Mouse (Mus musculus) right cerebral cortex, postnatal 36 days (tissue): ENCODE measurements at regions not wholly inside any gene's neighbourhood (a gene's known extent, or its start where the extent isn't known, plus 50 kb on each side); places are given as distances from the start of the nearest gene placed in this dataset.

Source experiments
- DNase-seq, 2 experiments: peaks; one replicate each; pipeline ENCODE4 v3.0.0; 2022; ENCODE audit warnings: low spot score in 2 of 2, mixed read lengths in 1 of 2

DNA sequence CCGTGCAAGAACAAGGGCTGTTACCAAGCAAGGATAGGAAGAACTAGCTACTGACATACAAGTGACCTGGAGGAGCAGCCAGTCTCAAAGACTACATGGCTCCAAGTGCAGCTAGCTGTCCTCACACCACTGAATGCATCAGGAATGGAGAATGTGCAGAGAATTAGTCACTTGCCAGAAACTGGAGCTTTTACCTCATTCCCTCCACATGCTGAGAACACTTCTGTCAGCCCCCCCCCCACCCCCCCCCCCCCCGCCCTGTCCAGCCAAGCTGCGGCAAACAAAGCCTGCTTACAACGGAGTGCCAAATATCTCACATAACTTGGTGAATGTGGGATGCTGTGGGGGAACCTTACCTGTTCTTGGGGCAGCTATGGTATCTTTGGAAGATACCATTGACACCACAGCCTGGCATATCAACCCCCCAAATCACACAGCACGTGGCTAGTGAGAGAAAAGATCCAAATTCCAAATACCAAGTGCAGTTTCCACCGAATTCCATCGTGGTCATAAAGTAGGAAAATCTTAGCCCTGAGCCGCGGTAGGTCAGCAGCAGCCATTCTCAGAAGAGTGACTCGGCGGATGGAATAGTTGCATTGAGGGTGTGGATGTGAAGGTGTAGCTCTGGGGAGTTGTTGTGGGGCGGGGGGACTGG, 126.3 kb downstream of the Gadd45g start:
- DNase-seq: no peak

GRCm38 (mm10) chr13:51973461-51973860, 127.0 kb downstream of the Gadd45g start:
- peak in 1 of 2 experiments; percentile 28 for DNase-seq

DNA sequence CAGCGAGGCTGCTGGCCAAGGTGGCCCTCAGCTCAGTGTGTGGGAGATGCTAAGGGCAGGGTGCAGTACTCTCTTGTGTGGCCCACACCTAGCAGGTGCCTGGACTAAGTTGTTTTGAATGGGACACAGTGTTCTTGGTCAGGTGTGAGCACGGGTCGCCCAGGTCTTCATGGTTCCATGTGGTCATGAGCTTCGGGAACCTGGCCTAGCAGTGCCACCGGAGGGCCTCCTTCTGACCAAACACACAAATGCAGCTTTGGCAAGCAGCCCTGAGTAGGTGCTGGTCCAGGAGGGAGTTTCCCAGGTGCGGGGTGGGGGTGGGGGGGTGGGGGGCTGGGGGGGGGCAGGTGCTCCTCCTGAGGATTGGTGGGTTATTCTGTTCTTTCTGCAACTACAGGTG, 127.6 kb downstream of the Gadd45g start:
- DNase-seq: no peak

DNA sequence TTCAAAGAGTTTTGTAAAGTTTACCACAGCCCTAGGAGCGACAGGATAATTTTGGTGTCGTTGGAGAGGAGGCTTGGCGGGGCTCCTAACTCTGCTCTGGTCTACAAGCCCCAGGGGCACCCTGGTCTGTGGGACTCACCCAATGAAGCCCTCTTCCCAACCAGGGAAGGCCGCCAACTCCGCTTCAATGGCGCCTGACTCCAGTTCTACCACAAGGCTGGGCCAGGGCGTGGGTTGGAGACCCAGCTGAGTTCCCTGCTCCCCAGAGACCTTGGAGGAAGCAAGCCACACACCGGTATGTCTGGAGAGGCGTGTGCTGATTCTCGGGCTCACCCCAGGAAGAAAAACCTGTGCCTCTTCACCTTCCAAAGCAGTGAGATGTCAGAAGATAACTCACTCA, 128.9 kb downstream of the Gadd45g start:
- DNase-seq: no peak

GRCm38 (mm10) chr13:51975801-51976601, 129.5 kb downstream of the Gadd45g start:
- no peak for DNase-seq

DNA sequence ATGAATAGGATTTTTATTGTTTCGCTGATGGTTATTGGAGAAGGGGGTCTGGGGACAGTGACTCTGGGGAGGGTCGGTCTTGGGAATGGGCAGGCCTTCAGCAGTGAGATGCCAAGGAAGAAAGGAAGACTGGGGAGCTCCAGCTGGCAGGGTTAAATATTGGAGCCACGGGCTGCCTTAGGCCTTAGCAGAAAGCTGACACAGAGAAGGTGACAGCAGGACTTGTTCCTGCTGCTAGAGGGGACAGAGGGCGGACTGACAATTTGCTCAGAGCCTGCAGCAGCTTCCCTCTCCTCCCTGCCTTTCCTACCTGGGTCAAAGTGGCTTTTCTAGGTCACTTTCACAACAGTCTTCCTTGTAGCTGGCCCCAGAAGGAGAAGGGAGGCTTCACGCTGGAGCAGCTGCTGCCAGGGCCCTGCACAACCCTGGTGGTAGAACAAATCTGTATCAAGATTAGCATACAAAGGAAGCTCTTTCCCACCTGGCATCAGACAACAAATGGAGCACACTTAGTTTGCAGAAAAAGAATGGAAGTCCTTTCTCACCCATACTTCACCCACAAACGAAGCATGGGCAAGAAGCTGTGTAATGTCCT, 130.2 kb downstream of the Gadd45g start:
- DNase-seq: no peak

GRCm38 (mm10) chr13:51979301-51979977, 133.0 kb downstream of the Gadd45g start:
- DNase-seq: no peak

DNA sequence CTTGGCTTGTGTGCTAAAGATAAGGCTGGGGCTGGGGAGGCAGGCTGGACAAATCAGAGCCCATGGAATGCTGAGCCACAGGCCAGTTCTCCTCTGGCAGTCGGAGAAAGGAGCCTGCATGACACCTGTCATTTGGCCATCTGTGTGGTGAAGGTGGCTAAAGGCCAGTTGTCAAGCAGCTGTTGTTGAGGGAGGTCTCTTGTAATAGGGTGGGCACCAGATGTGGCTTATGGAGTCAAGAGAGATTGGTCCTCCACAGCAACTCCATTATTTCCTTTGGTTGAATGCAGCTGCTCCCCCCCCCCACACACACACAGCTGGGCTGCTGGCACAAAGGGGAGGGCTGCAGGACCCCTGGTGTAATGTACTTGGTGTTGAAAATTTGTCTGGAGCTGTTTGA, 133.9 kb downstream of the Gadd45g start:
- no peak for DNase-seq

DNA sequence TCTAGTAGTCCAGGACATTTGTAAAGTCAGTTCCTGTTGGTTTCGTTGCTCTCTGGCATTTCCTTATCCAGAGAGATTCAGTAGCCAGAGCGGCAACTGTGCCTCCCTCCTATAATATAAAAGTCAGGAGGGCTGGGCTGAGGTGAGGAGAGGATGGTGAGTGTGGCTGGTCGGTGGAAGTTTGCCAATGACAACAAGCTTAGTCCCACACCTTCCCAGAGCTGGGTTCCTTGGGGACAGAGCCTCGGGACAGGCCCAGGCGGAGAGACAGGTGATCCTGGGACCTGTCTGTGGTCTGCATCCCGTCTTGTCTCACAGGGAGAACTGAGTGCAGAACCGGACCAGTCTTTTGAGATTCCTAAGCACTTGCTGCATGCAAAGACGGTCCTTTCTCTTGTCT, 136.5 kb downstream of the Gadd45g start:
- DNase-seq: no peak

DNA sequence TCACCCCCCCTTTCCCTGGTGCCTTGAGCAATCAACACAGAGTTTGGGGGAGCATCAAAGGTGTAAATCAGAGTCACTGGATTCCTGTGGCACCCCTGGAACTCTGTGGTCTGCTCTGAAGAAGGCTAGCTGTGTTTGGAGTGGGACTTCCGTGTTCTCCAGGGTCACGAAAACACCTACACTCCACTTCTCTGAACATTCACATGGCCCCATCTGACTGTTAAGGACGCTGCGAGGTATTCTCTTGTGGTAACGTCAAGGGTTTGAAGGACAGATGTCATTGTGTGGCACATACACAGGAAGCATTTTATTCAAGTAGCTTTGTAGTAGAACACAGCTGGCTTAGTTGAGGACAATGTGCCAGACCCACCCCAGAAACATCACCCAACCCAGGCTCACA, 137.1 kb downstream of the Gadd45g start:
- DNase-seq: no peak

DNA sequence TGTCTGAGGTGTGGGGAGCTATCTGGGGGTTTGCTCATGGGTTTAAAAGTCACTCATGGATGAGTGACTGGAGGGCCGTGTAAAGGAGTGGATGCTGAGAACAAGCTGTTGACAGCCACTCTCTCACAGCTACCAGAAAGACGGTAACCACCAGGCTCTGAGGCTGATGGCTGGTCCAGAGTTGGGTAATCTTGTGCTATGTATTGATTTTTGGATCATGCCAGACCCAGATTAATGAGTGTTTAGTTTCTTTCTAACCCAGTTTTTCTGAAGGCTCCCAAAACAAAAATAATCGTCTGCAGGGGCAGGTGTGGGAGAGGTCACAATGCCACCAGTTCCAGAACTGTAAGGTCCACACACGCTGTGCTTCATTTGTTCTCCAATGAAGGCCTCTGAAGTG, 144.9 kb downstream of the Gadd45g start:
- DNase-seq: no peak

DNA sequence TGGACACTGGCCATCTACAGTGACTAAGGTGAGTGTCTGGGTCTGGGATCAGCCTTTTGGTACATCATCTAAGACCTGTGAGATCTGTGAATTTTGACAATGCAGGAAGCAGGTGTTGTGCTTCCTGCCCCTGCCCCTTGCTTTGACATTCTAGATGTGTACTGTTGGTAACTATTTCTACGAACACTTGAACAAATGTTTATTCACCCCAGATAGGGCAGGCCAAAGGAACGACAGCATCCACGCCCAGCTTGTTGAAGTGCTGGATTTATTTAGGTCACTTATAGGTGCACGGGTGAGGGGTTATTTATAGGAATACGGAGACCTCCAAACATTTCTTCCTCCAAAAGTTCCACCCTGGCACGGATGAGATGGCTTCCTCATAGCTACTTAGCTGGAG, 146.4 kb downstream of the Gadd45g start:
- DNase-seq: no peak

DNA sequence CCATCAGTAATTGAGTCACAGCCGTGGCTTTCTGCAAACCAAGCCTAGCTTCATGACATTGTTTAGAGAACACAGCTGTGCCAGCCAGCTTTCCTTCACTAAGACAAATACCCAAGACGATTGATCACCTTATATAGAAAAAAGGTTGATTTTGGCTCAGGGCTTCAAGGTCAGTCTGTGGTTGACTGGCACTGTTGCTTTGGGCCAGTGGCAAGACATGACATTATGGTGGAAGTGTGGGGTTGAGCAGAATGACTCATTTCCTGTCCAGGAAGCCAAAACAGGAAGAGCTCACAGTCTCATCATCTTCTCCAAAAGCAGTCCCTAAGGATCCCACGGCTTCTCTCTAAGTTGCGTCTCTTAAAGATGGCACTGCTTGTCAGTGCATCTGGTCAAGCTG, 149.7 kb downstream of the Gadd45g start:
- no peak for DNase-seq

DNA sequence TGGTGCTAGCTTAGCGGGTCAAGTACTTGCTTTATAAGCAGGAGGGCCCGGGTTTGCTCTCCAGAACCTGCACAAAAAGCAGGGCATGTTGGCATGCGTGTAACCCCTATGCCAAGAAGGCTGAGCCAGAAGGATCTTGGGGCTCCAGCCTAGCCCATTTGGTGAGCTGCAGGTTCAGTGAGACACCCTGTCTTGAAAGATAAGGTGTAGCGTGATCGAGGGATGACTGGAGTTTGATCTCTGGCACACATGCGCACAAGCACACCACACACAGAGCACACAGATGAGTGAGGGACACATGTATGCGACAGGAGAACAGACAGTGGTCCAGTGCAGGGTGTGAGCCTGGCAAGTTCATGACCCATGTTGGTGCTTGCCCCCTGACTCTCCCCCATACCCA, 152.1 kb downstream of the Gadd45g start:
- DNase-seq: no peak

GRCm38 (mm10) chr13:52001811-52002210, 155.3 kb downstream of the Gadd45g start:
- DNase-seq: no peak

- DNase-seq: no peak
Observed at GRCm38 (mm10) chr13:52003946-52004539, 157.6 kb downstream of the Gadd45g start.

DNA sequence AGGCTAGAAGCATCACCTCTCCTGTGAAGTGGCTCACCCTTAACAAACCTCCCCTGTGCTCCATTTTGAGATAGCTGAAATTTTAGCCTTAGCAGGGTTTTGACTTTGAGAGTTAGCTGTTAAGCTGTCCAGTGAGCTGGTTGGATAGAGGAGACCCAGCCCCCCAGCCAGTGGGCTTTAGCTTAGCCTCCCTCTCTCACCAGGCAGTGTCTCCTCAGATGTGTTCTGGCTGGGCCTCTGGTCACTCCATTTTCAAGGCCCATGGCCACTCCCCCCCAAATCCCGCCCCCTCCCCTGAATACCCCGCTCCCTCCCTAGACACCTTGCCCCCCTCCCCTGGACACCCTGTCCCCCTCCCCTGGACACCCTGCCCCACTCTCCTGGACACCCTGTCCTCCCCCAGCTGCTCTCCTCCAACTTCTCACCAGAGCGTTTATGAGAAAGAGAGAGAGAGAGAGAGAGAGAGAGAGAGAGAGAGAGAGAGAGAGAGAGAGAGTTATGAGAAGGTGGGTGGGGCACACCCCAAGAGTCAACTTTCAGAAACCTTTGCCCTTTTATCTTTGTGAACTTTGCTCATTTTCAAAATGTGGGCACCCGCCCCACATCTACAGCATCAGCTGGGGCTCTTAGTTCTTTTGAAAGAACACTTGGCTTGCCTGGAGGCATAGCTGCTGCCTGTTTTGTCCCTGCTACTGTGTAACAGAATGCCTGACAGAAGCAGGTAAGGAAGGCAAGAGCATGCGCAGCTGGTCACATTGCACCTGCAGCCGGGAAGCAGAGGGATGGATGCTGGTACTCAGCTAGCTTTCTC, 161.3 kb downstream of the Gadd45g start:
- DNase-seq: no peak

- DNase-seq: no peak
Observed at GRCm38 (mm10) chr13:52009231-52009630, 162.8 kb downstream of the Gadd45g start.

DNA sequence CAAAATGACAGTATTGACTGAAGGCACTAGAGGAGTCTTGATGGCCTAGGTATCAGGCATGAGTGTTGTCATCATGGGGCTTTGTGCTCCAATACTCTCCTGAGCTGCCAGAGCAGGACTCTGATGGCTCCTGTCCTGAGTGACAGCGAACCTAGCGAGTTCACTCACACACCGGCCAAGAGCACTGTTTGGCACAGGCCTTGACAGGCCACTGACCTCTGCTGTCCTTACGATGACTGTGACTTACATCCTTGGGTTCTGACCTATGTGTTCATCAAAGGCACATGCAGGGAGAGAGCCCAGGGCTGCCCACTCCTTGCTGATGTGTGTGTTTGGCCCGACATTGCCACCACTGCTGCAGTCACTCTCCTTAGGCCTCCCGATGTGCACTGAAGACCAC, 163.3 kb downstream of the Gadd45g start:
- no peak for DNase-seq

DNA sequence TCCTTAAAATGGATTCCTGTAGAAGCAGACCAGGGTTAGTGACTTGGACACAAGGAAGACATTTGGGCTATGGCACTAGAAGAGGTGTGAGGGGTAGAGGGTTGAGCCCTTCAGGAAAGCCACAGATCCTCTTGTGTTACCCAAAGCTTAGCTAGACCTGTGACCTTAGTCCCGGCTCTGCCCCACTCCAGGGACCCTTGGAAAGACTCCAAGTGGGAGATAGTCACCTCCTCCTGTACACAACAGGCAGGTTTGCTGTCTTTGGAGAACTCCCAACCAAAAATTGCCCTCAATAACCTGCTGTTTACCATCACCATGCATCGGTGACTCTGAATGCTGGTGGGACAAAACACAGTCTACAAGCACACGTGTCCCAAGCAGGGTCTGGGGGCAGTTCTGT, 164.5 kb downstream of the Gadd45g start:
- no peak for DNase-seq

GRCm38 (mm10) chr13:52013182-52013581, 166.7 kb downstream of the Gadd45g start:
- DNase-seq: no peak
